In the genomic region with DNA sequence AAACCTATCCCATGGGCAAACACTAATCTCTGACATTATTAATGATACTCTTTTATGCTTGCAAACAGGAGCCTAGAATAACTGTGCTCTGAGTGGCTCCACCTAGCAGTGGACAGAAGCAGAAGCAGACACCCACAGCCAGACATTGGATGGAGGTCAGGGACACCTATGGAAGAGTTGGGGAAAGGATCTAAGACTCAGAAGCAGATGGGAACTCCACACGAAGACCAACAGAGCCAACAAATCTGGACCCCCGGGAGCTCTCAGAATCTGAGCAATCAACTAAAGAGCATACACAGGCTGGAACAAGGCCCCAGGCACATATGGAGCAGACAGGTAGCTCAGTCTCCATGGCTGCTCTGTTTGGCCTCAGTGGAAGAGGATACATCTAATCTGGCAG, we compare ENCODE assay signal across 31 mouse cellular contexts.
DNase-seq lines count a peak whose midpoint lies in the region; ATAC-seq and TF ChIP-seq lines count a peak whose summit lies in the region.
"Had no signal": no experiment of that assay in that cellular context is flagged by ENCODE, and none has a peak within 500 bp of the region (broad histone marks: within the 10 kb centered on the region; RNA-seq: fewer than 3 reads in every experiment).

No protein-coding gene starts in this region.

- no peak overlapping the region for H3K9ac ChIP-seq in midbrain, postnatal 0 days (replicated peaks; ENCODE audit: low read length, poor library complexity, severe bottlenecking)
- no peak overlapping the region for H3K9ac ChIP-seq in midbrain, embryonic 15.5 days
- H3K9ac ChIP-seq: embryonic facial prominence, embryonic 13.5 days; forebrain, embryonic 15.5 days; heart, embryonic 12.5 days; kidney, embryonic 15.5 days; limb, embryonic 15.5 days; liver, embryonic 13.5 days; midbrain, embryonic 12.5 days had no signal

- no peaks in the 10 kb centered on the region for H3K9me3 ChIP-seq in midbrain, postnatal 0 days (ENCODE audit: low read length)
- no peaks in the 10 kb centered on the region for H3K9me3 ChIP-seq in midbrain, embryonic 15.5 days
- H3K9me3 ChIP-seq: embryonic facial prominence, embryonic 13.5 days; forebrain, embryonic 10.5 days; forebrain, embryonic 15.5 days; heart, embryonic 12.5 days; hindbrain, embryonic 10.5 days; kidney, embryonic 15.5 days; limb, embryonic 10.5 days; limb, embryonic 15.5 days; liver, embryonic 13.5 days; megakaryocyte, embryonic 14.5 days; midbrain, embryonic 12.5 days had no signal

- no peak overlapping the region for H3K4me2 ChIP-seq in midbrain, postnatal 0 days (ENCODE audit: low read depth, low read length, poor library complexity, severe bottlenecking)
- no peak overlapping the region for H3K4me2 ChIP-seq in midbrain, embryonic 15.5 days
- H3K4me2 ChIP-seq: embryonic facial prominence, embryonic 13.5 days; forebrain, embryonic 15.5 days; heart, embryonic 12.5 days; kidney, embryonic 15.5 days; limb, embryonic 15.5 days; liver, embryonic 13.5 days; midbrain, embryonic 12.5 days had no signal

- H3K27ac ChIP-seq in midbrain, postnatal 0 days (ENCODE audit: low read depth, low read length), result no peak overlapping the region
- H3K27ac ChIP-seq in midbrain, embryonic 15.5 days, result no peak overlapping the region
- no peak overlapping the region for H3K27ac ChIP-seq in gastrocnemius, adult 2 months
- H3K27ac ChIP-seq: embryonic facial prominence, embryonic 13.5 days; forebrain, embryonic 10.5 days; forebrain, embryonic 15.5 days; heart, adult 2 months; hindbrain, embryonic 10.5 days; kidney, embryonic 15.5 days; limb, embryonic 10.5 days; limb, embryonic 15.5 days; liver, embryonic 13.5 days; midbrain, embryonic 12.5 days had no signal

- H3K4me1 ChIP-seq in midbrain, postnatal 0 days (ENCODE audit: insufficient read depth, low read length), result no peaks in the 10 kb centered on the region
- H3K4me1 ChIP-seq in midbrain, embryonic 15.5 days, result no peaks in the 10 kb centered on the region
- H3K4me1 ChIP-seq: embryonic facial prominence, embryonic 13.5 days; forebrain, embryonic 10.5 days; forebrain, embryonic 15.5 days; heart, embryonic 12.5 days; hindbrain, embryonic 10.5 days; kidney, embryonic 15.5 days; limb, embryonic 10.5 days; limb, embryonic 15.5 days; liver, embryonic 13.5 days; midbrain, embryonic 12.5 days had no signal

- no peak overlapping the region for H3K4me3 ChIP-seq in midbrain, postnatal 0 days (ENCODE audit: low read depth, low read length)
- no peak overlapping the region for H3K4me3 ChIP-seq in midbrain, embryonic 15.5 days
- H3K4me3 ChIP-seq in gastrocnemius, adult 2 months, result no peak overlapping the region
- H3K4me3 ChIP-seq: embryonic facial prominence, embryonic 13.5 days; forebrain, embryonic 10.5 days; forebrain, embryonic 15.5 days; heart, adult 2 months; heart, embryonic 12.5 days; hindbrain, embryonic 10.5 days; kidney, embryonic 15.5 days; limb, embryonic 10.5 days; limb, embryonic 15.5 days; liver, embryonic 13.5 days; megakaryocyte, embryonic 14.5 days; midbrain, embryonic 12.5 days had no signal

- DNase-seq in cerebellum, postnatal 4 days (ENCODE audit: low spot score in 2 of 2), result no peak
- DNase-seq in midbrain, postnatal 0 days (ENCODE audit: low spot score), result peak; percentile 50
- DNase-seq in cerebellum, postnatal 10 days, result peak; percentile 81 to 88
- DNase-seq in heart, postnatal 10 days, result no peak
- no peak for DNase-seq in gastrocnemius, adult 2 months
- no peak for DNase-seq in retina, postnatal 1 day
- DNase-seq: adrenal gland, adult 8-10 months; gastrocnemius, postnatal 36 days; heart, adult 2 months; kidney, adult 18-20 months; kidney, postnatal 36 days; liver, embryonic 13.5 days; lung, adult 18-20 months; lung, postnatal 4 days; right cerebral cortex, postnatal 14 days; thymus, postnatal 25 days had no signal

- TF ChIP-seq CTCF in midbrain, postnatal 0 days (IDR thresholded peaks at IDR 0.05), result no peak
- TF ChIP-seq CTCF in gastrocnemius, adult 2 months (IDR thresholded peaks at IDR 0.05), result no peak

- H3K36me3 ChIP-seq in midbrain, postnatal 0 days (ENCODE audit: insufficient read depth, low read length), result peaks cover 36% of the 10 kb centered on the region
- H3K36me3 ChIP-seq in midbrain, embryonic 15.5 days (replicated peaks), result peaks cover 10% of the 10 kb centered on the region; the same call in 1 of the 2 replicates

- ATAC-seq in cerebellum, adult (ENCODE audit: insufficient number of reproducible peaks, low FRiP score, low TSS enrichment), result peak; percentile 83; the same call in 1 of the 2 replicates
- ATAC-seq in midbrain, postnatal 0 days (ENCODE audit: low FRiP score), result no peak
- no peak for ATAC-seq in midbrain, embryonic 15.5 days (replicated peaks)
- ATAC-seq: activated CD4-positive, CD25-positive, alpha-beta regulatory T cell, adult 4 months; forebrain, embryonic 15.5 days; lung, postnatal 0 days had no signal

- H3K27me3 ChIP-seq in midbrain, postnatal 0 days (ENCODE audit: insufficient read depth, low read length), result no peaks in the 10 kb centered on the region
- no peaks in the 10 kb centered on the region for H3K27me3 ChIP-seq in midbrain, embryonic 15.5 days (replicated peaks)
- H3K27me3 ChIP-seq: CH12.LX; embryonic facial prominence, embryonic 13.5 days; forebrain, embryonic 15.5 days; heart, embryonic 12.5 days; kidney, embryonic 15.5 days; limb, embryonic 15.5 days; liver, embryonic 13.5 days; megakaryocyte, embryonic 14.5 days; midbrain, embryonic 12.5 days had no signal

- 94% methylated on average over 2 of the region's 2 CpGs for WGBS in midbrain, postnatal 0 days
- WGBS in midbrain, embryonic 15.5 days, result 86% methylated on average over 2 of the region's 2 CpGs

- intact Hi-C loops in heart, postnatal 10 days (cut with DNase I), result no loop called here
- intact Hi-C loops in gastrocnemius, adult 2 months (cut with DNase I), result loop anchor here (10.0 kb wide), 1 partner anchor 159 kb away; the partner anchor contains the start of gene Aqp8

Comparison
In these comparisons a context has a peak if more than half of its experiments do, and no peak if none do; other contexts are left out.
1. DNase-seq: peak in midbrain, postnatal 0 days (single experiment) and cerebellum, postnatal 10 days (2 of 2); none in cerebellum, postnatal 4 days (0 of 2), heart, postnatal 10 days (0 of 2), gastrocnemius, adult 2 months (single experiment) and retina, postnatal 1 day (single experiment).